Mouse (Mus musculus): ENCODE data around the gene Plpp7.

Plpp7 gene

GRCm38 (mm10) chr2:32142368-32142767, 47.0 kb downstream of the Plpp7 start:
- no peak for DNase-seq

DNA sequence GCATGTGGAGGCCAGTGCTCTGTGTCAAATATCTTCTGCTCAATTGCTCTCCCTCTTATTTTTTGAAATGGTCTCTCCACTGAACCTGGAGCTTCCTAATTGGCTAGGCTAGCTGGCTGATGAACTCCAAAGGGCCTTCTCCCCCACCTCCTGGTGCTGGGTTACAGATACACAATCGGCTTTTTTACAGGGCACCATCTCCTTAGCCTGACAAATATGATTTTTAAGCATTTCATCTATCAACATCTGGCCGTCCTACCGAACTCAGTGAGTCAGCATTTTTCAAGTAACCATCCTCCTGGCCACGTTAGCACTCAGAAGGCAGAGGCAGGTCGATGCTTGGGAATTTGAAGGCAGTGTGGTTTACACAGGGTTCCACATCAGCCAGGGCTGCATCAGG, 49.3 kb downstream of the Plpp7 start:
- no peak for DNase-seq

- no peak for DNase-seq
These were observed 51.4 kb downstream of the Plpp7 start for GRCm38 (mm10) chr2:32146617-32147162.

DNA sequence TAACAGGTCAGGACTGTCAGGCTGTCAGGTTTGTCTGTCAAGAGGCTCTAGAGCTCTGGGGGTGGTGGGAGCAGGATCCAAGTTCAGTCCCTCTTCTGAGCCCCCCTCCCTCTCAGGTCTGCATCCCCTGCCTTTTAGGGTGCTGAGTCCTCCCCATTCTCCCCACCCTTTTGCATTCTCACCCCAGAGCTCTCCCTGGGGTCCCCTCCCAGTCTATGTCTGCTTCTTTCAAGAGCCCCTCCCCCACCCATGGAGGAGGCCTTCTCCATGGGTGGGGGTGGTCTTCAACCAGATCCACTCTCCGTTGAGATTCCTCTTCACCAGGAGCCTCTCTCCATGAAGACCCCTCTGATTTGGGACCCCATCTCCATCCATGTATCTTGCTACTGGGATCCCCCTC, 54.8 kb downstream of the Plpp7 start:
- no peak for DNase-seq

GRCm38 (mm10) chr2:32150562-32150923, 55.2 kb downstream of the Plpp7 start:
- DNase-seq, result no peak

- peak; percentile 83 to 90 for DNase-seq
These were observed 55.8 kb downstream of the Plpp7 start, which contains the start of gene Prrc2b for GRCm38 (mm10) chr2:32150924-32151659. Prrc2b (plus strand) TSS chr2:32151082.

DNA sequence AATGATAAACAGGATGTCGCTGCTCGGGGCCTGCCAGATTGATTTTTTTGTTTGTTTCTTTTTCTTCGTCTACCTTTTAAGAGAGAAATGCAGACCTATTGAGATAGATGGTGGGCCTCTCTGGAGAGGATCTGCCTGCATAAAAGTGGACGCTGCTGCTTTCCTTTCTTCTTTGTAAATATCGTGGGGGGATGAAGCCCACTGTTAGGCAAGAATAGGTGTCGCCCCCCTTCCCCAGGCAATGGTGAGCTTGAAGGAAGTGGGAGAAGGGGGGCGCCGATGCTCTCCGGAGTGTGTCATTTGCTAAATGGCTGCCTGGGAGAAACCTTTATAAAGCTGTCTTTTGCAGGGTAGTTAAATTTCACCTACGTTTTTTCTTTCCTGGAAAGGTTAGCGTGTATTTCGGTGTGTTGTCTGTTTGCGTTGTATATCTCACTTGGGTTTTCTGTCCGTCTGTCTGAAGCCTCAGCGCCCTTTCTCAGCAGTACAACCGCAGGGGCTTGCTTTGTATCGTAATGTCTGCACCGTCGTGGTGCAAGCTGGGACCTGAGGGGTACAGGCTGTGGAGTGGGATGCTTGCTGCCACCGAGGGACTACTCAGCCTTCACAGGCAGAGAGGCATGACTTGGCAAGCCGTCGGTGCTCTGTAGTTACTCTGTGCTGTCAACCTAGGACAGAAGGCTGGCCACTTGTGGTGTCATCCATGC, 56.5 kb downstream of the Plpp7 start:
- peak; percentile 64 to 71 for DNase-seq

- no peak for DNase-seq
These were observed 57.2 kb downstream of the Plpp7 start for GRCm38 (mm10) chr2:32152367-32153034.

DNA sequence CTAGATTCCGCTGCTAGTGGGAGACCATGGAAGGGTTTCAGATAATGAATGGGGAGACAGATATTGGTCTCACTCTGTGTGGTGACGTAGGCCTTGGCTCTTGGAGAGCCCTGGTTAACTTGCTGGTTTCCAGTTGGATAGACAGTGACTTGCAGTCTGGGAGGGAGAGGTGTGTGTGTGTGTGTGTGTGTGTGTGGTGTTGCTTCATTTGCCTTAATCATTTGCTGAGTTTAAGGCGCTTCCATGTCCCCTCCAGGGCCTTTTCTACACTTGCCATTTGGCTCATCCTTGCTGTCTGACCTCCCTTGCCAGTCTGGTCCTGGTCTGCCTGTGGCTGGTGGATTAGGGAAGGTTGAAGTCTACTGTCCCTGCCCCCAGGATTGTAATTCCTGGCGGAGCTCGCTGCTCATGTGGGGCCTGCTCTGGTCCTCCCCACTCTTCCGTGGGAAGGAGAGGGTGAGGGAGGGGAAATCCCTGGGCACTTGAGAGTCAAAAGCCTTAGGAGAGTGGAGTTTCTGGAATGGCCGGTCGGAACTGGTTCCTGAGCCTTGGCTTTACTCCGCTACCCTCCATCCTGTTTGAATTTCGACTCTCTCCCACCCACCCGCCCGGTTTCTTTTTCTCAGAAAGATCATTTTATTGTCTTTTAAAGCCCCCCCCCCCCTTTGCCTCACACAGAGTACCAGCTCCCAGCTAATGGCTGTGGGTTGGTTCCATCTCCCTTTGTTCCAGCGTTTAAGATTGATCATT, 57.9 kb downstream of the Plpp7 start:
- DNase-seq, result peak; percentile 49 to 58

DNA sequence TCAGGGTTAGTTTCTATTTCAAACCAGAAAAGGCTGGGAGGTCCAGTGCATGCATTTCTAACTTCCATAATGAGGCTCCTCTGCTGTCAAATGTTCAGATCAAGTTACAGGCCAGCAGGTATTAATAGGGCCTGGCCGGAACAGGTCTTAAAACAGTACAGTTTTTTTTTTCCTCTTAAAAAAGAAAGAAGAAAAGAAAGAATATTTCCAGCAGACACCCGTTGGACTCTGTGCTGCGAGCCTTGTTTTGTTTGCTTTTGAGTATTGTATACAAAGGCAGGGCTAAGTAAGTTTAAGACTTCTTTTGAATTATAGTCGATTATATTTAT, 58.4 kb downstream of the Plpp7 start:
- DNase-seq, result no peak

- peak; percentile 40 to 53 for DNase-seq
These were observed 59.1 kb downstream of the Plpp7 start for GRCm38 (mm10) chr2:32154334-32154997.

DNA sequence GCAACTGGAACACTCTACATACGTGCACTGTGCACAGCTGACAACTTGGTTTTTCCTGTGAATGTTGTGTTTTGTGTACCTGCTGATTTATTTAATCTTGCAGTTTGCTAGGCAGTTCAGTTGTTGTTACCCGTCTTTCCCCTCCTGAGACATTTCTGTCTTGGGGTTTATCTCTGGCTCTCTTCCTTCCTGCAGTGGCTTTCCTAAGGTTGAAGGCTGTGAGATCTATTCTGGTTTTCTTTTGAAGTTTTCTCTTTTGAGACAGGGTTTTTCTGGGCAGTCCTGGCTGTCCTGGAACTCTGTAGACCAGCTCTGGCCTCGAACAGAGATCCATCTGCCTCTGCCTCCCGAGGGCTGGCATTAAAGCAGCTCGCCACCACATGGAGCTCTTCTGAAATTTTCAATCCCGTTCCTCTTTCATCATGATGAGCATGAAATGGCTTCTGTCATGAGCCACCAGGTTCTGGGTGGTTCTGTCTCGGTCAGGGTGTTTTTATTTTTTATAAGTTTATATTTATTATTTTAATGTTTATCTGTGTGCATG, 59.7 kb downstream of the Plpp7 start:
- DNase-seq, result peak in 1 of 2 experiments; percentile 55

- no peak for DNase-seq
These were observed 60.3 kb downstream of the Plpp7 start for GRCm38 (mm10) chr2:32155614-32156013.

GRCm38 (mm10) chr2:32156645-32157044, 61.3 kb downstream of the Plpp7 start:
- DNase-seq, result no peak

GRCm38 (mm10) chr2:32157328-32157727, 62.0 kb downstream of the Plpp7 start:
- no peak for DNase-seq

DNA sequence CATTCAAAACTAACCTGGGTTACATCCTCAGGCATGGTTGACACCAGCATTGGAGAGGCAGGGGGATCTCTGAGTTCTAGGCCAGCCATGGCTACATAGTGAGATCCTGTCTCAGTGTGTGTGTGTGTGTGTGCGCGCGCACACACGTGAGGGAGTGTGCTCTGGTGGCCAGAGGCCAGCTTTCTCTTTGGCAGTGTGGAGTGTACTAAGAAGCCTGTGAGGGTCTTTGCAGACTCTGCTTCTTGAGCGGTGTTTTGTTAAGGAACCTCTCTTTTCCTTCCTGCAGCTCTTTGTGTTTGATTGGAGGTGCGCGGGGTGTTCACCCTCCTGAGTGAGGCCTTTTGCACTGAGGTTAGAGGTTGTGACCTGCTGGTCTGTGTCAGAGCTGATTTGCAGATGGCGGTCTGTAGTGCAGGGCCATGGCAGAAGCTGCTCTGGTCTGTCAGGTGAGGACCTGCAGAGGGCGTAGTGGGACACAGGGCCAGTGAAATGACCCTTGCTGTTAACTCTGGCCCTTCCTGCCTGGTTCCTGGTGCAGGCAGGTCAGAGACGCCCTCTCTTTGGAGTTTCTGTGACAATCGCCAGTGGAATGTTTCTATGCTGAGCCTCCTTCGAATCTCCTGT, 63.4 kb downstream of the Plpp7 start:
- peak; percentile 28 to 50 for DNase-seq
